Mouse (Mus musculus): ENCODE data around the gene Hsf2bp.

- no peak for TF ChIP-seq POLR2A (IDR thresholded peaks at IDR 0.05; ENCODE audit: control insufficient read depth, low read depth, low read length)
- no peak for TF ChIP-seq CTCF (IDR thresholded peaks at IDR 0.05; ENCODE audit: control insufficient read depth, insufficient read depth, insufficient replicate concordance, low read depth, low read length)
Measured at GRCm38 (mm10) chr17:31979888-31980287, 56.3 kb downstream of the Hsf2bp start.

All from testis, adult 2 months (tissue).